Mouse (Mus musculus) embryonic stem cell, embryonic (primary cell): ENCODE results near the gene Top2a.

Source experiments
- CTCF ChIA-PET, 4 experiments: fragments of 300-600 bp in 2 of 4; fragments of 350-600 bp in 2 of 4; sonication (Branson Sonifier 250); formaldehyde crosslinking; loops; one replicate each; lab custom pipeline; 2022; ENCODE audit warnings: inconsistent platforms in 2 of 4; lab: Charles Lee
- POLR2A ChIA-PET, 4 experiments: fragments of 300-600 bp in 2 of 4; fragments of 350-600 bp in 2 of 4; sonication (Branson Sonifier 250); formaldehyde crosslinking; loops; one replicate each; lab custom pipeline; 2022; ENCODE audit warnings: antibody characterized with exemption in 4 of 4, inconsistent platforms in 1 of 4; lab: Charles Lee

Top2a gene

GRCm38 (mm10) chr11:99023500-99024467, at the start of gene Top2a:
TSS of gene Top2a (minus strand) at chr11:99024189.
- ChIA-PET POLR2A (interaction anchor here (0.5 to 6.0 kb wide), 89 partner anchors 8 to 1296 kb away, joined by 3 to 57 read pairs (median 4); partner anchors contain the start of genes Cdc6 (in 3 of the 4), Eif1 (in 1 of the 4), Gjd3 (in 1 of the 4) and Ormdl3 (in 1 of the 4)), CTCF (interaction anchor here in 3 of 4 experiments (0.6 to 1.4 kb wide), 7 partner anchors 10 to 287 kb away, joined by 3 read pairs; no protein-coding TSS in a partner anchor)

GRCm38 (mm10) chr11:99073781-99074180, 49.8 kb upstream of the Top2a start:
- ChIA-PET CTCF (interaction anchor here in 1 of 4 experiments (1.5 kb wide), 1 partner anchor 37 kb away, joined by 3 read pairs; no protein-coding TSS in a partner anchor), POLR2A (interaction anchor here in 2 of 4 experiments (0.5 to 1.5 kb wide), 2 partner anchors 18 to 69 kb away, joined by 3 read pairs; no protein-coding TSS in a partner anchor)

- ChIA-PET POLR2A (no interaction called here), CTCF (interaction anchor here in 1 of 4 experiments (0.8 kb wide), 1 partner anchor 53 kb away, joined by 3 read pairs; no protein-coding TSS in a partner anchor)
These were observed 47.9 kb upstream of the Top2a start for GRCm38 (mm10) chr11:99071866-99072265.

- POLR2A ChIA-PET, result interaction anchor here in 3 of 4 experiments (0.7 to 1.6 kb wide), 5 partner anchors 10 to 44 kb away, joined by 3 to 4 read pairs (median 3); partner anchors contain the start of gene Top2a (in 1 of the 3)
- CTCF ChIA-PET, result interaction anchor here in 2 of 4 experiments (0.5 to 0.6 kb wide), 2 partner anchors 9 to 114 kb away, joined by 3 read pairs; no protein-coding TSS in a partner anchor
These were observed 44.5 kb upstream of the Top2a start for GRCm38 (mm10) chr11:99068455-99068854.

- CTCF ChIA-PET, result interaction anchor here in 2 of 4 experiments (0.6 to 0.7 kb wide), 4 partner anchors 34 to 367 kb away, joined by 3 to 7 read pairs (median 4); no protein-coding TSS in a partner anchor
These were observed 43.6 kb upstream of the Top2a start for GRCm38 (mm10) chr11:99067591-99067990.

GRCm38 (mm10) chr11:99065979-99066378, 42.0 kb upstream of the Top2a start:
- ChIA-PET POLR2A (interaction anchor here (0.6 to 2.8 kb wide), 34 partner anchors 10 to 913 kb away, joined by 3 to 25 read pairs (median 3); partner anchors contain the start of genes Top2a (in 2 of the 4) and Krtap29-1 (in 1 of the 4)), CTCF (interaction anchor here (0.5 to 2.8 kb wide), 114 partner anchors 8 to 1898 kb away, joined by 3 to 33 read pairs (median 4); partner anchors contain the start of genes Igfbp4 (in 2 of the 4), Tns4 (in 2 of the 4), Ccr7 (in 1 of the 4) and Gjd3 (in 1 of the 4))

More at GRCm38 (mm10) chr11:99067591-99067990, 43.6 kb upstream of the Top2a start:
- POLR2A ChIA-PET, result interaction anchor here in 1 of 4 experiments (0.6 kb wide), 1 partner anchor 99 kb away, joined by 4 read pairs; no protein-coding TSS in a partner anchor

GRCm38 (mm10) chr11:99065353-99065752, 41.4 kb upstream of the Top2a start:
- ChIA-PET CTCF (interaction anchor here (0.5 to 2.8 kb wide), 108 partner anchors 8 to 1196 kb away, joined by 3 to 33 read pairs (median 4); partner anchors contain the start of genes Igfbp4 (in 2 of the 4), Tns4 (in 2 of the 4), Gjd3 (in 1 of the 4) and Top2a (in 1 of the 4)), POLR2A (interaction anchor here (0.6 to 2.8 kb wide), 30 partner anchors 10 to 914 kb away, joined by 3 to 25 read pairs (median 4); partner anchors contain the start of genes Top2a (in 2 of the 4) and Krtap29-1 (in 1 of the 4))

- POLR2A ChIA-PET, result interaction anchor here in 2 of 4 experiments (1.0 to 4.5 kb wide), 9 partner anchors 15 to 289 kb away, joined by 3 to 32 read pairs (median 4); partner anchors contain the start of gene Igfbp4 (in 1 of the 2)
- CTCF ChIA-PET, result interaction anchor here in 3 of 4 experiments (0.6 to 3.0 kb wide), 5 partner anchors 27 to 148 kb away, joined by 3 to 12 read pairs (median 3); no protein-coding TSS in a partner anchor
These were observed 39.6 kb upstream of the Top2a start for GRCm38 (mm10) chr11:99063406-99064131.

GRCm38 (mm10) chr11:99062661-99063060, 38.7 kb upstream of the Top2a start:
- ChIA-PET CTCF (interaction anchor here (0.6 to 3.0 kb wide), 8 partner anchors 21 to 401 kb away, joined by 3 to 12 read pairs (median 3); partner anchors contain the start of gene Igfbp4 (in 1 of the 4)), POLR2A (interaction anchor here in 3 of 4 experiments (0.6 to 4.5 kb wide), 29 partner anchors 13 to 1257 kb away, joined by 3 to 32 read pairs (median 3); partner anchors contain the start of genes Eif1 (in 2 of the 3), Igfbp4 (in 1 of the 3), Psmd3 (in 1 of the 3) and Top2a (in 1 of the 3))

- CTCF ChIA-PET, result interaction anchor here in 3 of 4 experiments (0.7 to 2.4 kb wide), 10 partner anchors 9 to 308 kb away, joined by 3 to 10 read pairs (median 3); no protein-coding TSS in a partner anchor
These were observed 36.4 kb upstream of the Top2a start for GRCm38 (mm10) chr11:99060435-99060834.

GRCm38 (mm10) chr11:99055571-99056452, 31.8 kb upstream of the Top2a start:
- POLR2A ChIA-PET, result interaction anchor here in 3 of 4 experiments (0.6 to 1.4 kb wide), 7 partner anchors 10 to 1864 kb away, joined by 3 to 6 read pairs (median 3); partner anchors contain the start of gene Top2a (in 1 of the 3)

More at GRCm38 (mm10) chr11:99060435-99060834, 36.4 kb upstream of the Top2a start:
- POLR2A ChIA-PET, result interaction anchor here (0.6 to 4.5 kb wide), 19 partner anchors 10 to 1260 kb away, joined by 3 to 32 read pairs (median 3); partner anchors contain the start of genes Top2a (in 2 of the 4), Eif1 (in 1 of the 4), Gjd3 (in 1 of the 4) and Igfbp4 (in 1 of the 4)

GRCm38 (mm10) chr11:99055143-99055542, 31.2 kb upstream of the Top2a start:
- CTCF ChIA-PET, result interaction anchor here in 3 of 4 experiments (0.6 to 3.8 kb wide), 8 partner anchors 10 to 322 kb away, joined by 3 to 25 read pairs (median 5); no protein-coding TSS in a partner anchor
- POLR2A ChIA-PET, result interaction anchor here (0.6 to 1.4 kb wide), 9 partner anchors 9 to 1864 kb away, joined by 3 to 6 read pairs (median 3); partner anchors contain the start of gene Top2a (in 1 of the 4)

More at GRCm38 (mm10) chr11:99055571-99056452, 31.8 kb upstream of the Top2a start:
- CTCF ChIA-PET, result interaction anchor here in 3 of 4 experiments (0.6 to 3.8 kb wide), 8 partner anchors 10 to 321 kb away, joined by 3 to 25 read pairs (median 5); no protein-coding TSS in a partner anchor

GRCm38 (mm10) chr11:99047643-99048042, 23.7 kb upstream of the Top2a start:
- POLR2A ChIA-PET, result interaction anchor here in 2 of 4 experiments (1.1 to 1.7 kb wide), 3 partner anchors 12 to 14 kb away, joined by 4 read pairs; no protein-coding TSS in a partner anchor
- CTCF ChIA-PET, result interaction anchor here in 2 of 4 experiments (0.9 to 2.5 kb wide), 3 partner anchors 18 to 131 kb away, joined by 3 to 13 read pairs (median 8); no protein-coding TSS in a partner anchor

GRCm38 (mm10) chr11:99047120-99047519, 23.1 kb upstream of the Top2a start:
- CTCF ChIA-PET, result interaction anchor here in 1 of 4 experiments (2.5 kb wide), 1 partner anchor 18 kb away, joined by 13 read pairs; no protein-coding TSS in a partner anchor
- POLR2A ChIA-PET, result interaction anchor here (0.7 to 1.9 kb wide), 6 partner anchors 11 to 1333 kb away, joined by 4 to 7 read pairs (median 4); no protein-coding TSS in a partner anchor
